Mouse (Mus musculus) left cerebral cortex, postnatal 4 days (tissue): ENCODE results near the gene Emc6. TPM values are rescaled to one million over a fixed set of nuclear protein-coding genes. Genes with fewer than 3 reads are reported as not detected.

ENCODE experiments used
- DNase-seq: peaks from one replicate; pipeline ENCODE4 v3.0.0-alpha.2; 2022
- intact Hi-C: fragments of 180-260 bp; cut with DNase I; formaldehyde crosslinking; loops from one replicate; pipeline ENCODE4 v1.15.1; 2025
- total RNA-seq, 2 experiments: library from RNA; stranded (reverse); gene quantifications; 2 replicates each; pipeline ENCODE4 v1.2.3; 2021

The Emc6 gene
- total RNA-seq, 2 experiments from 2014 or later, result 59.8 to 64.3 TPM

- no peak for DNase-seq
- intact Hi-C loops, result no loop called here
Observed at GRCm38 (mm10) chr11:73131020-73131419, 45.8 kb downstream of the Emc6 start.

GRCm38 (mm10) chr11:73126495-73126894 is 50.3 kb downstream of the Emc6 start:
- DNase-seq, result no peak
- intact Hi-C loops, result no loop called here

Other genes starting within 250 kb of the Emc6 start
- 1 to 10 TPM; 2.3 to 2.5 TPM for gene Atp2a3, start 215.9 kb downstream of the Emc6 start, total RNA-seq
- under 1 TPM; 0.28 to 0.50 TPM for gene P2rx1, start 177.9 kb downstream of the Emc6 start, total RNA-seq
- gene Camkk1, start 158.0 kb downstream of the Emc6 start, total RNA-seq, result 10 to 100 TPM; 28.7 to 30.5 TPM
- gene Ncbp3, start 129.3 kb downstream of the Emc6 start, total RNA-seq, result 10 to 100 TPM; 10.4 to 10.7 TPM
- not detected for gene Itgae, start 86.5 kb downstream of the Emc6 start, total RNA-seq
- gene Haspin, start 38.7 kb downstream of the Emc6 start, total RNA-seq, result 1 to 10 TPM; 1.6 TPM
- 1 to 10 TPM in 1 of 2 experiments, under 1 TPM in 1; 0.72 to 1.0 TPM for gene P2rx5, start 16.6 kb downstream of the Emc6 start, total RNA-seq
- gene Tax1bp3, start within 50 bp of the Emc6 start, total RNA-seq, result 10 to 100 TPM; 42.2 to 42.5 TPM
- 10 to 100 TPM; 17.7 to 21.1 TPM for gene Ctns, start 22.0 kb upstream of the Emc6 start, total RNA-seq
- 1 to 10 TPM; 1.1 to 1.2 TPM for gene Shpk, start 22.4 kb upstream of the Emc6 start, total RNA-seq
- under 1 TPM; 0.46 to 0.82 TPM for gene Trpv1, start 57.3 kb upstream of the Emc6 start, total RNA-seq
- under 1 TPM; 0.46 to 0.66 TPM for gene Trpv3, start 90.4 kb upstream of the Emc6 start, total RNA-seq
- 1 to 10 TPM; 2.0 to 2.7 TPM for gene Aspa, start 152.6 kb upstream of the Emc6 start, total RNA-seq
- not detected for gene Gm49340, start 152.7 kb upstream of the Emc6 start, total RNA-seq
- gene Spata22, start 152.7 kb upstream of the Emc6 start, total RNA-seq, result under 1 TPM in 1 of 2 experiments, not detected in 1; 0.28 TPM
- not detected for gene Olfr20, start 173.7 kb upstream of the Emc6 start, total RNA-seq
- not detected for gene Olfr376, start 194.2 kb upstream of the Emc6 start, total RNA-seq
- gene Olfr1, start 222.6 kb upstream of the Emc6 start, total RNA-seq, result not detected